Mouse (Mus musculus): ENCODE measurements around the gene Med16.

Med16 gene

DNA sequence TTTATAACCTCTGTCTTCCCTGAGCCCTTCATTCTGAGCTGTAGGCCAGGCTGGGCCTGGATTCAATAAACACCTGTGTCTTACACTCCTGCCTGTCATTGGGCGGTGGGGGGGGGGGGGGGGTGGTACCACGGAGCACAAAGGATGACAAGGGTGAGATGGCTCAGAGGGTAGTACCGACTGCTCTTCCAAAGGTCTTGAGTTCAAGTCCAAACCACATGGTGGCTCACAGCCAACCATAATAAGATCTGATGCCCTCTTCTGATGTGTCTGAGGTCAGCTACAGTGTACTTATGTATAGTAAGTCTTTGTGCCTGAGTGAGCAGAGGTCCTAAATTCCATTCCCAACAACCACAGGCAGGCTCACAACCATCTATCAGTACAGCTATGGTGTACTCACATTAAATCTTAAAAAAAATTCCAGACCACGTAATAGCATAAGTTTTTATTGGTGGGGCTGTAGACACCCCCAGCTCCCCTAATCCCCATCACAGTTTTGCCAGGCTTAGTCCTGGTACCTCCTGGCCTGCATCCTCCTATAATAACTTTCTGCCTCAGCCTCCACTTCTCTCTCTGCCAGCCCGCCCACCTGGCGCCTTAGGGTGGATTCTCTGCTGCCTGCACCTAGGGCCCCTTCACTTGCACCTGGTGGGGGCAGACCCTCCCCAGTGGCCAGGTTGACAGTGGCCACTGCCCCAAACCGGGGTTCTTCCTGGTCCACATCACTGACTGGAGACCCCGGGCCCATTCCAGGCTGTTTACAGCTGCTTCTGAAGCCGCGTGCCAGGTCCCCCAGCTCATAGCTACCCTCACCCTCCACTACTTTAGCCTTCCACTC lies 44.2 kb downstream of the Med16 start:
- TF ChIP-seq GATA4 (IDR thresholded peaks at IDR 0.05; ENCODE audit: insufficient replicate concordance, low read length): no peak

GRCm38 (mm10) chr10:79862925-79863324 lies 45.8 kb downstream of the Med16 start:
- TF ChIP-seq GATA4 (IDR thresholded peaks at IDR 0.05; ENCODE audit: insufficient replicate concordance, low read length): no peak

DNA sequence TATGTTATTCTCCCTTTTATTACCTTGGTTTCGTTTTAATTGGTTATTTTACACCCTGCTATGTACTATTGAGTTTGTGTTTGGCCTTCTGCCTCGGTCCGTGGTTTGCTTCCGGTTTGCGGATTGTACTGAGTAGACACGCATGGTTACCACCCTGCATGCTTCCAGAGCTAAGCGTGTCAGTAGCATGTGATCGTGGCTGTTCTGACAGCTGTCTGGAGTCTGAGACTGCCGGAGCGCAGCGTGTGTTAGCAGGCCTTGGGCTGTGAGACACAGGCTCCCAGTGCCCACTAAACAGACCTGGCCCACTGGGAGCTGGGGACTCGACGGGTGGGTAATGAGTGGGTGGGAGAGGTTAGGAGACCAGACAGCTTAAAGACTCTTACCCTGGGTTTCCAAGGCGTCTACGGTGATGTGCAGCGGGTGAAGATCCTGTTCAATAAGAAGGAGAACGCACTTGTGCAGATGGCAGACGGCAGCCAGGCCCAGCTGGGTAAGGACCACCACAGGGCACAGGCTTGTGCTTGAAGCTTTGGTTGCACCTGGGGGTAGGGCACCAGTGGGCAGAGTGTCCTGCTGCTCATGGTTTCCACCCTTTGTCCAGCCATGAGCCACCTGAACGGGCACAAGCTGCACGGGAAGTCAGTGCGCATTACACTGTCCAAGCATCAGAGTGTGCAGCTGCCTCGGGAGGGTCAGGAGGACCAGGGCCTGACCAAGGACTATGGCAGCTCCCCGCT lies 46.5 kb downstream of the Med16 start:
- no peak for TF ChIP-seq GATA4 (IDR thresholded peaks at IDR 0.05; ENCODE audit: insufficient replicate concordance, low read length)

DNA sequence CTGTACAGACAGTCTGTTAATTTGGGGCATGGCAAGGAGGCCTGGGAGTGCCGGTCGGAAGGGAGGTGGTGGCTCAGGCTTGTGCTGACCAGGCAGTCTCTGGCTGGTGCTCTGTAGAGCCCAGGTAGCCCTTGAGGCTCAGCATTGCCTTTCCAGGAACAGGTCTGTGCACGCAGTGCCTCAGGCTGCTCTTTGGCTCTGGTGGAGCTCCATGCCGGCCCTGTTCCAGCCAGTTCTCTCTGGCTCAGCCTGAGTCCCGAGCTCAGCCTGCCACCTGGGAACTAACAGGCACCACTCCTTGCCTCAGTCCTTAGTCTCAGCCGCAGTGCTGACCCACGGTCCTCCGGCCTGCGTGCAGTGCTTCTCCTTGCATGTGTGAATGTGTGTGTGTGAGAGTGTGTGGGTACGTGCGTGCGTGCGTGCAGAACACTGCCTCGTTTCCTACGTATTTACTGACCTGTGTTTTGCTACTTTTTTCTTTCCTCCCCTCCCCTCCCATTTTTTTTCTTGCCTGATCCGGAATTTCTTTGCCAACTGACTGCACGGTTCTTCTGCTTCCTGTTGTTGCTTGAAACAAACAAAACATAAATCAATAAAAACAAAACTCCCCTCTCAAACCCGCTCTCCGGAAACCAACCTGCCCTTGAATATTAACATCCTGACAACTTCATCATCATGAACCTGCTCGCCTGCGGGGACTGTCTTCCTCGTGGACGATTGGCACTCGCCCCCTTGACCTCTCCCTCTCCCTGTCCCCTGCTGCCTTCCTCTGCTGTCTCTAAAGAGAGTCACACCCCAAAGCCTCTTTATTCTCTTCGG lies 47.3 kb downstream of the Med16 start:
- TF ChIP-seq GATA4 (IDR thresholded peaks at IDR 0.05; ENCODE audit: insufficient replicate concordance, low read length): no peak

DNA sequence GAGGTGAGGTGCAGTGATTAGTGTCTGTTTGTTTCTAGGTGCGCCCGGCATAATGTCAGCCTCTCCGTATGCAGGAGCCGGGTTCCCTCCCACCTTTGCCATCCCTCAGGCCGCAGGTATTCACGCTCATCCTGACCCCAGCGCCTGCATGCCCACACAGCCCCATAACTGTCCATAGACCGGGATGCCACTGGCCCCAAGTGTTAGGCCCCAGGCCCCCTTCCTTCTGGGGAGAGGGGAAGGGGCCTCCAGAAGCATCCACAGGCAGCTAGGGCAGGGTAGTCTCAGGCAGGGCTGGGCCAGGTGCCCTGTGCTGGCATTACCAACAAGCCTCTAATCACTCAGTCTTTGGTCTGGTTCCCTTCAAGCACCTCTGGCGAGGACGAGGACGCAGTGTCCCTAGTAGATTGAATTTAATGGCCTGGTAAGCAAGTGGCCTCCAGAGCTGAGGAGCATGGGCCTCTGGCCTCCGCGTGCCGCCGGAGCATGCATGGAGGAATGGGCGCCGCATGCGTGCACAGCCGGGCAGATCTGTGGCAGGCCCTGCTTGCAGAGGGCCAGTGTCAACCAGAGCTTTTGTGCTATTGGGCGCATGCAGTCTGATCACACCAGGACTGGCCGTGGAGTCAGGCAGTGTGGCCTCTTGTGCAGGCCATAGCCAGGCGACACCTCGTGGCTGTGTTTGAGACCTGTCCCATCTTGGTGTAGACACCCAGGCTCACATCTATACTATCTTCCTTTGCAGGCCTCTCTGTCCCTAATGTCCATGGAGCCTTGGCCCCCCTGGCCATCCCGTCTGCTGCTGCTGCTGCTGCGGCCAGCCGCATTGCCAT lies 48.4 kb downstream of the Med16 start:
- TF ChIP-seq GATA4 (IDR thresholded peaks at IDR 0.05; ENCODE audit: insufficient replicate concordance, low read length): no peak

DNA sequence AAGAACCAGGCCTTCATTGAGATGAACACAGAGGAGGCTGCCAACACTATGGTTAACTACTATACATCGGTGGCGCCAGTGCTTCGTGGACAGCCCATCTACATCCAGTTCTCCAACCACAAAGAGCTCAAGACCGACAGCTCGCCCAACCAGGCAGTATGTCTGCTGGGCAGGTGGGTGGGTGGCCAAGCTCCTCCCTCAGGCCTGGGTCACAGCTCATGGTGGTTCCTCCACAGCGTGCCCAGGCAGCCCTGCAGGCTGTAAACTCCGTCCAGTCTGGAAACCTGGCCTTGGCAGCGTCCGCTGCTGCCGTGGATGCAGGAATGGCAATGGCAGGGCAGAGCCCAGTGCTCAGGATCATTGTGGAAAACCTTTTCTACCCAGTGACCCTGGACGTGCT lies 49.6 kb downstream of the Med16 start:
- no peak for TF ChIP-seq GATA4 (IDR thresholded peaks at IDR 0.05; ENCODE audit: insufficient replicate concordance, low read length)

- TF ChIP-seq GATA4 (IDR thresholded peaks at IDR 0.05; ENCODE audit: insufficient replicate concordance, low read length): no peak
These were observed 50.2 kb downstream of the Med16 start for GRCm38 (mm10) chr10:79858416-79859074.

DNA sequence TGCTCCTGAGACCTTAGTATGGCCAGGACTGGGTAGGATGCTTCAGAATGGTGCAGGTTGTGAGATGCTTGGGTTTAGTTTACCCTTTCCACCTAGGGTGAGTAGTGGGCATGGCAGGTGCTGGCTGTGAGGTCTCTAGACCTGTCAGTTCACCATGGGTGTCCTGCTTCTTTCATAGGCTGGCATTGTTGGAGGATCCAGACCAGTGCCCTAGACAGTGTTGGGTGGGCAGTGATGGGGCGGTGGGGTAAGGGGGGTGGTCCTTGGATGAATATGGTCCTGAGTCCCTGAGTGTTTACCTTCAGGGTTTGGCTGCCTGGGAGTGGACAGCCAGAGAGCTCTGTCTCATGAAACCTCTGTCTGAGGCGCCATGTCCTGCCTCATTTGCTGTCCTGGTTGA lies 50.8 kb downstream of the Med16 start:
- no peak for TF ChIP-seq GATA4 (IDR thresholded peaks at IDR 0.05; ENCODE audit: insufficient replicate concordance, low read length)

DNA sequence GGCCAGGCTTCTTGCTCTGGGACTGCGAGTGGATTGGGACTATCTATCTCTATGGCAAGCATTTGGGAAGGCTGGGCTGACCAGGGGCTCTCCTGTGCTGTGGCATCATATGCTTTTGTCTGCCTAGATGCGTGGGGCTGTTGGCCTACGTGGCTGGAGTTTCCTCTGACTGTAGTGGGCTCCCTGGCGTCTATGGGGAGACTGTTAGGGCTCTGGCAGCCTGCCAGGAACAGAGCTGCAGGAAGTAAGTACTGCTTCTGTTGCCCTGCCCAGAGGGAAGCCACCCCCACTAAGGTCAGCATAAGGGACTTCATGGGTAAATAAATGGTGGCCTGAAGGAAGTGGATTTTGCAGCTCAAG lies 51.3 kb downstream of the Med16 start:
- TF ChIP-seq GATA4 (IDR thresholded peaks at IDR 0.05; ENCODE audit: insufficient replicate concordance, low read length): no peak

DNA sequence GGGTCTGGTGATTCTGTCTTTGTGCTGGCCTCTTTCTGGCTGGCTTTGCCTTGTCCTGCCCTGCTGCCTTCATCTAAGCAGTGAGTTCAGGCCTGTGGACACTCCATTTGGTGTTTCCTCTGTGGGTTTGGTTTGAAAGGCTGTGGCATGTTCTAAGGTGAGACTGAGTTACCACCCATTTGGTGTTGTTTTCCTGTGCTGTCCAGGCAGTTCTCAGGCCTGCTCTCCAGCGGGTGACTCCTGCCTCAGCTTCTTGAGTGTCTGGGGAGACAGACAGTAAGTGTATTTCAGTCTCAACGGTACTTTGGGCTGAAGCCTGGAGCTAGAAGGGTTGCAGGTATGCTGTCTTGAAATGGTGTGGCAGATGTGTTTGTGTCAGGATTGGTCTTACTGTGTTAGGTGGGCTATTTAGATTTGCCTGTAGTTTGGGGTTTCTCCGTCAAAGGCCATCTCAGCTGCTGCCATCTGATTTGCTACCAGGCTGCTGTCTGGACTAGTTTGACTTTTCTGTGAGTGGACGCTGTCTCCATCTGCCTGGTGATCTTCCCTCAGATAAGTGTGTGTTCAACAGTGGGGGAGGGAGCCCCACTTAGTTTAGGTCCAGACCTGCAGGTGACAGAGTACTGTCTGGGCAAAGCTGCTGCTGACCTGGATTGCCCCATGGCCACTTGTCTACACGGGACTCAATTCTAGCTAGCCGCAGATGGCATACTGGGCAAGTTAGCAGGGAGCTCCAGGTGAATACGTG lies 51.8 kb downstream of the Med16 start:
- no peak for TF ChIP-seq GATA4 (IDR thresholded peaks at IDR 0.05; ENCODE audit: insufficient replicate concordance, low read length)

DNA sequence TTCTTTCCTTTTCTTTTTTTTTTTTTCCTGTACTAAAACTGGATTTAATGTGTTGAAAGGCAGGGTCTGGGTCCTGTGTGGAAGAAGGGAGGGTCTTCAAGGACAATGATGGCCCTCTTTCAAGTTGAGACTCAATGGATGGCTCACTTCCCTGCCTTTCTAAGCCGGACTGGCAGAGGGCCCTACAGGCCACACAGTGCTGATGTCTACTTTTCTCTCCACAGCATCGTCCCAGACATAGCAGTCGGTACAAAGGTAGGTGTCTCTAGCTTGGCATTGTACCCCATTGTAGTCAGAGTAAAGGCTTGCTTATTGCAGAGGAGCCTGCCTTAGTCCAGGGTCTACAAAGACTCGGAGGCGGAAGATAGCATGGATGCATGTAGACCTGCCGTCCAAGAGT lies 52.4 kb downstream of the Med16 start:
- no peak for TF ChIP-seq GATA4 (IDR thresholded peaks at IDR 0.05; ENCODE audit: insufficient replicate concordance, low read length)

GRCm38 (mm10) chr10:79855558-79856184 lies 53.1 kb downstream of the Med16 start:
- TF ChIP-seq GATA4 (IDR thresholded peaks at IDR 0.05; ENCODE audit: insufficient replicate concordance, low read length): no peak
